Mouse (Mus musculus) liver, adult 2 months (tissue): Measurements from ENCODE around the gene Mgat5b. TPM values are rescaled to one million over a fixed set of nuclear protein-coding genes. Genes with fewer than 3 reads are reported as not detected.
A peak's percentile ranks its signal among the peaks of the same experiment; 100 is the strongest.

Experiments used
- DNase-seq: peaks from one replicate; pipeline ENCODE4 v3.0.0-alpha.2; 2011; ENCODE audit warnings: low read depth, low spot score; ENCODE audit errors: extremely low read depth
- H3K27ac ChIP-seq: fragments of 200-500 bp; replicated peaks from 2 replicates; pipeline ENCODE4 v1.5.1; 2012; ENCODE audit warnings: low read depth, mild to moderate bottlenecking, control low read depth, inconsistent platforms, low read length; ENCODE audit not compliant: insufficient read depth
- H3K27me3 ChIP-seq: fragments of 200-500 bp; 2 replicates; pipeline ENCODE4 v1.6.1; 2012; ENCODE audit warnings: mild to moderate bottlenecking, moderate library complexity, low read length, inconsistent platforms; ENCODE audit not compliant: control insufficient read depth, insufficient read depth
- H3K36me3 ChIP-seq: fragments of 200-500 bp; 2 replicates; pipeline ENCODE4 v1.6.1; 2012; ENCODE audit warnings: low read length, inconsistent platforms; ENCODE audit not compliant: control insufficient read depth, insufficient read depth
- H3K4me1 ChIP-seq: fragments of 200-500 bp; 2 replicates; pipeline ENCODE4 v1.6.1; 2011; ENCODE audit warnings: low read length; ENCODE audit not compliant: control insufficient read depth, insufficient read depth
- H3K4me3 ChIP-seq: fragments of 200-500 bp; 2 replicates; pipeline ENCODE4 v1.5.1; 2011; ENCODE audit warnings: low read depth, mild to moderate bottlenecking, control low read depth, low read length, moderate library complexity; ENCODE audit not compliant: insufficient read depth
- H3K79me2 ChIP-seq: fragments of 200-500 bp; 2 replicates; pipeline ENCODE4 v1.6.1; 2012; ENCODE audit warnings: inconsistent platforms, mild to moderate bottlenecking, low read length, moderate library complexity; ENCODE audit not compliant: control insufficient read depth, insufficient read depth
- H3K9ac ChIP-seq: fragments of 200-500 bp; 2 replicates; pipeline ENCODE4 v1.6.1; 2012; ENCODE audit warnings: low read depth, mild to moderate bottlenecking, control low read depth, inconsistent platforms, low read length
- CTCF ChIP-seq: fragments of 200-500 bp; IDR thresholded peaks from 2 replicates; pipeline ENCODE4 v1.5.1; 2011; ENCODE audit warnings: low read depth, low read length, control low read depth
- POLR2A ChIP-seq: fragments of 200-500 bp; IDR thresholded peaks from 2 replicates; pipeline ENCODE4 v1.6.1; 2011; ENCODE audit warnings: low read length, control low read depth; ENCODE audit not compliant: insufficient read depth; ENCODE audit errors: extremely low read depth
- WGBS: fragments of 180-500 bp; shearing (Covaris S2); methylation state at CpG from one replicate; pipeline ENCODE4 v1.1.7; 2018; 5-methylcytosine and 5-hydroxymethylcytosine counted together
- polyA plus RNA-seq: library from polyadenylated mRNA; depleted of rRNA; stranded (reverse); fragments of >200 nt; gene quantifications from 2 replicates; pipeline ENCODE4 v1.2.3, GENCODE M21; 2012; rRNA removed
- total RNA-seq: library from RNA; depleted of rRNA; stranded (reverse); fragments of >200 nt; gene quantifications from 2 replicates; pipeline ENCODE4 v1.2.3, GENCODE M21; 2014; rRNA removed

The Mgat5b gene
- total and polyA plus RNA-seq, 2 experiments = not detected

- H3K4me3 ChIP-seq = no peak overlapping the region
- H3K27ac ChIP-seq = no peak overlapping the region
- H3K27me3 ChIP-seq = no peaks in the 10 kb centered on the region
- peak; percentile 7 for DNase-seq
- no peaks in the 10 kb centered on the region for H3K36me3 ChIP-seq
- WGBS = 28% methylated on average over 4 of the region's 4 CpGs
- H3K4me1 ChIP-seq = no peaks in the 10 kb centered on the region
- H3K9ac ChIP-seq = no peak overlapping the region
- no peaks in the 10 kb centered on the region for H3K79me2 ChIP-seq
- TF ChIP-seq CTCF = no peak
- no peak for TF ChIP-seq POLR2A
Observed at GRCm38 (mm10) chr11:117031249-117031648, 112.6 kb downstream of the Mgat5b start.

- WGBS = 71% methylated on average over 11 of the region's 11 CpGs
- TF ChIP-seq POLR2A (no peak), CTCF (no peak)
- DNase-seq = no peak
- Histone ChIP-seq H3K4me1 (no peaks in the 10 kb centered on the region), H3K27ac (no peak overlapping the region), H3K4me3 (no peak overlapping the region), H3K9ac (no peak overlapping the region), H3K79me2 (no peaks in the 10 kb centered on the region), H3K27me3 (no peaks in the 10 kb centered on the region; the same call in 1 of the 2 replicates), H3K36me3 (no peaks in the 10 kb centered on the region)
Observed at GRCm38 (mm10) chr11:117035661-117036336, 117.1 kb downstream of the Mgat5b start.

Other genes with a start within 250 kb of the Mgat5b start
- gene St6galnac1, start 143.4 kb upstream of the Mgat5b start, total RNA-seq = not detected in 2 replicates
- not detected in 2 replicates for gene St6galnac1, start 143.4 kb upstream of the Mgat5b start, polyA plus RNA-seq
- 1.4 and 1.7 TPM in 2 replicates for gene Mxra7, start 90.8 kb upstream of the Mgat5b start, total RNA-seq
- gene Mxra7, start 90.8 kb upstream of the Mgat5b start, polyA plus RNA-seq = 3.2 and 3.4 TPM in 2 replicates
- gene Mettl23, start 75.6 kb upstream of the Mgat5b start, total RNA-seq = 31.7 and 31.9 TPM in 2 replicates
- 21.0 and 30.7 TPM in 2 replicates for gene Mettl23, start 75.6 kb upstream of the Mgat5b start, polyA plus RNA-seq
- 17.8 and 18.2 TPM in 2 replicates for gene Jmjd6, start 75.4 kb upstream of the Mgat5b start, total RNA-seq
- 12.2 and 12.3 TPM in 2 replicates for gene Jmjd6, start 75.4 kb upstream of the Mgat5b start, polyA plus RNA-seq
- 5.1 and 9.1 TPM in 2 replicates for gene Mfsd11, start 66.4 kb upstream of the Mgat5b start, total RNA-seq
- 11.9 and 16.6 TPM in 2 replicates for gene Mfsd11, start 66.4 kb upstream of the Mgat5b start, polyA plus RNA-seq
- gene Srsf2, start 65.8 kb upstream of the Mgat5b start, total RNA-seq = 50.6 and 60.3 TPM in 2 replicates
- 206 and 250 TPM in 2 replicates for gene Srsf2, start 65.8 kb upstream of the Mgat5b start, polyA plus RNA-seq
- gene Sec14l1, start 196.3 kb downstream of the Mgat5b start, total RNA-seq = 4.6 and 6.0 TPM in 2 replicates
- 6.7 and 8.2 TPM in 2 replicates for gene Sec14l1, start 196.3 kb downstream of the Mgat5b start, polyA plus RNA-seq